Mouse (Mus musculus) kidney, adult 2 months (tissue): ENCODE results near the gene Sepsecs. TPM values are rescaled to one million over a fixed set of nuclear protein-coding genes. Genes with fewer than 3 reads are reported as not detected.

Experiments
- DNase-seq: peaks from one replicate; pipeline ENCODE4 v3.0.0; 2021
- H3K27ac ChIP-seq: fragments of 200-500 bp; 2 replicates; pipeline ENCODE4 v1.5.1; 2012; ENCODE audit warnings: low read depth, low read length, control low read depth, inconsistent platforms; ENCODE audit not compliant: insufficient read depth
- H3K27me3 ChIP-seq: fragments of 200-500 bp; replicated peaks from 2 replicates; pipeline ENCODE4 v1.6.1; 2012; ENCODE audit warnings: mild to moderate bottlenecking, moderate library complexity, low read length, inconsistent platforms; ENCODE audit not compliant: control insufficient read depth, insufficient read depth
- H3K36me3 ChIP-seq: fragments of 200-500 bp; 2 replicates; pipeline ENCODE4 v1.6.1; 2012; ENCODE audit warnings: mild to moderate bottlenecking, moderate library complexity, low read length, inconsistent platforms; ENCODE audit not compliant: control insufficient read depth, insufficient read depth
- H3K4me1 ChIP-seq: fragments of 200-500 bp; 2 replicates; pipeline ENCODE4 v1.6.1; 2011; ENCODE audit warnings: low read length; ENCODE audit not compliant: control insufficient read depth, insufficient read depth
- H3K4me3 ChIP-seq: fragments of 200-500 bp; 2 replicates; pipeline ENCODE4 v1.5.1; 2011; ENCODE audit warnings: mild to moderate bottlenecking, low read depth, low read length, control low read depth; ENCODE audit not compliant: insufficient read depth
- CTCF ChIP-seq: fragments of 200-500 bp; conservative IDR thresholded peaks from 2 replicates; pipeline ENCODE4 v1.5.1; 2011; ENCODE audit warnings: low read depth, mild to moderate bottlenecking, control low read depth, low read length, moderate library complexity, mixed read lengths; ENCODE audit not compliant: insufficient read depth, insufficient read length
- POLR2A ChIP-seq: fragments of 200-500 bp; IDR thresholded peaks from one replicate; pipeline ENCODE4 v1.6.1; 2011; ENCODE audit warnings: low read depth, low read length, control low read depth
- WGBS: fragments of 180-500 bp; shearing (Covaris S2); methylation state at CpG from one replicate; pipeline ENCODE4 v1.1.7; 2018; 5-methylcytosine and 5-hydroxymethylcytosine counted together
- polyA plus RNA-seq: library from polyadenylated mRNA; depleted of rRNA; stranded (reverse); fragments of >200 nt; gene quantifications from 2 replicates; pipeline ENCODE4 v1.2.3, GENCODE M21; 2012

Sepsecs gene
- polyA plus RNA-seq, 1 experiment = 11.9 TPM

GRCm38 (mm10) chr5:52670745-52671144 lies 1.2 kb upstream of the Sepsecs start:
- 86% methylated on average over 3 of the region's 3 CpGs for WGBS

GRCm38 (mm10) chr5:52666766-52667165 lies 2.7 kb downstream of the Sepsecs start:
- Histone ChIP-seq H3K4me1 (peaks cover 5% of the 10 kb centered on the region; the same call in 1 of the 2 replicates), H3K27ac (no peak overlapping the region), H3K36me3 (peaks cover 1% of the 10 kb centered on the region), H3K4me3 (no peak overlapping the region), H3K27me3 (no peaks in the 10 kb centered on the region)
- peak; percentile 28 for DNase-seq
- 70% methylated on average over 3 of the region's 3 CpGs for WGBS
- no peak for TF ChIP-seq CTCF
- TF ChIP-seq POLR2A = no peak

More at GRCm38 (mm10) chr5:52670745-52671144, 1.2 kb upstream of the Sepsecs start:
- H3K36me3 ChIP-seq = no peaks in the 10 kb centered on the region
- no peak overlapping the region for H3K4me3 ChIP-seq
- H3K4me1 ChIP-seq = peaks cover 5% of the 10 kb centered on the region; the same call in 1 of the 2 replicates
- no peak overlapping the region for H3K27ac ChIP-seq
- no peak for DNase-seq
- no peaks in the 10 kb centered on the region for H3K27me3 ChIP-seq
- no peak for TF ChIP-seq CTCF
- no peak for TF ChIP-seq POLR2A

- no peak overlapping the region for H3K4me3 ChIP-seq
- no peak overlapping the region for H3K27ac ChIP-seq
- H3K36me3 ChIP-seq = peaks cover 7% of the 10 kb centered on the region
- DNase-seq = no peak
- H3K27me3 ChIP-seq = no peaks in the 10 kb centered on the region
- WGBS = 76% methylated on average over 4 of the region's 4 CpGs
- H3K4me1 ChIP-seq = no peaks in the 10 kb centered on the region
- no peak for TF ChIP-seq POLR2A
- no peak for TF ChIP-seq CTCF
Measured at GRCm38 (mm10) chr5:52657957-52658356, 11.6 kb downstream of the Sepsecs start.

GRCm38 (mm10) chr5:52657336-52657735 lies 12.2 kb downstream of the Sepsecs start:
- no peak overlapping the region for H3K27ac ChIP-seq
- no peak for DNase-seq
- no peak overlapping the region for H3K4me3 ChIP-seq
- H3K27me3 ChIP-seq = no peaks in the 10 kb centered on the region
- H3K4me1 ChIP-seq = no peaks in the 10 kb centered on the region
- H3K36me3 ChIP-seq = peaks cover 7% of the 10 kb centered on the region
- TF ChIP-seq POLR2A (no peak), CTCF (no peak)
- 90% methylated on average over 5 of the region's 5 CpGs for WGBS

GRCm38 (mm10) chr5:52655992-52656391 lies 13.5 kb downstream of the Sepsecs start:
- Histone ChIP-seq H3K27me3 (no peaks in the 10 kb centered on the region), H3K4me1 (no peaks in the 10 kb centered on the region), H3K36me3 (peaks cover 7% of the 10 kb centered on the region), H3K27ac (no peak overlapping the region), H3K4me3 (no peak overlapping the region)
- peak; percentile 10 for DNase-seq
- WGBS = 79% methylated on average over 8 of the region's 8 CpGs
- TF ChIP-seq POLR2A (no peak), CTCF (no peak)

- no peak overlapping the region for H3K4me3 ChIP-seq
- H3K27ac ChIP-seq = no peak overlapping the region
- peaks cover 6% of the 10 kb centered on the region for H3K36me3 ChIP-seq
- TF ChIP-seq CTCF = no peak
- no peak for TF ChIP-seq POLR2A
- no peaks in the 10 kb centered on the region for H3K4me1 ChIP-seq
- 96% methylated on average over 5 of the region's 5 CpGs for WGBS
- H3K27me3 ChIP-seq = no peaks in the 10 kb centered on the region
- no peak for DNase-seq
Measured at GRCm38 (mm10) chr5:52654961-52655360, 14.5 kb downstream of the Sepsecs start.

- H3K4me1 ChIP-seq = no peaks in the 10 kb centered on the region
- TF ChIP-seq POLR2A = no peak
- TF ChIP-seq CTCF = no peak
- no peak overlapping the region for H3K27ac ChIP-seq
- no peaks in the 10 kb centered on the region for H3K27me3 ChIP-seq
- 85% methylated on average over 7 of the region's 7 CpGs for WGBS
- DNase-seq = no peak
- H3K36me3 ChIP-seq = peaks cover 6% of the 10 kb centered on the region
- no peak overlapping the region for H3K4me3 ChIP-seq
Measured at GRCm38 (mm10) chr5:52652606-52653005, 16.9 kb downstream of the Sepsecs start.

- DNase-seq = no peak
- Histone ChIP-seq H3K27me3 (no peaks in the 10 kb centered on the region), H3K27ac (no peak overlapping the region), H3K4me3 (no peak overlapping the region), H3K36me3 (peaks cover 6% of the 10 kb centered on the region), H3K4me1 (no peaks in the 10 kb centered on the region)
- TF ChIP-seq CTCF (no peak), POLR2A (no peak)
- 94% methylated on average over 1 of the region's 1 CpGs for WGBS
Measured at GRCm38 (mm10) chr5:52652086-52652485, 17.4 kb downstream of the Sepsecs start.
